7 mouse cellular contexts compared by ENCODE assay signal in genomic region chr3:104059001-104059622, GRCm38 (mm10).
DNase-seq lines count a peak whose midpoint lies in the region; ATAC-seq and TF ChIP-seq lines count a peak whose summit lies in the region.

No protein-coding gene starts in this region.

- H3K9me3 ChIP-seq in forebrain, embryonic 10.5 days, result no peaks in the 10 kb centered on the region
- no peaks in the 10 kb centered on the region for H3K9me3 ChIP-seq in neural tube, embryonic 15.5 days (replicated peaks)

- peak; percentile 34 to 72 for DNase-seq in cerebellum, adult 2 months
- peak; percentile 26 for DNase-seq in forebrain, embryonic 10.5 days (ENCODE audit: extremely low spot score, low spot score)
- DNase-seq in layer of hippocampus, adult 9-10 months (ENCODE audit: low spot score), result peak; percentile 22
- DNase-seq in yolk sac, embryonic 10.5 days (ENCODE audit: low spot score), result no peak
- no peak for DNase-seq in spleen, postnatal 36 days (ENCODE audit: low spot score in 2 of 2)
- no peak for DNase-seq in adrenal gland, postnatal 4 days (ENCODE audit: low spot score in 2 of 2)

- no peak overlapping the region for H3K9ac ChIP-seq in neural tube, embryonic 15.5 days (replicated peaks)

- WGBS in cerebellum, adult 2 months, result 9% methylated on average over 6 of the region's 6 CpGs
- WGBS in forebrain, embryonic 10.5 days, result 47% methylated on average over 6 of the region's 6 CpGs
- WGBS in neural tube, embryonic 15.5 days, result 14% methylated on average over 6 of the region's 6 CpGs

- no peak overlapping the region for H3K4me2 ChIP-seq in neural tube, embryonic 15.5 days

- H3K4me3 ChIP-seq in cerebellum, adult 2 months (replicated peaks; ENCODE audit: insufficient read depth, low read depth, low read length), result no peak overlapping the region
- no peak overlapping the region for H3K4me3 ChIP-seq in forebrain, embryonic 10.5 days
- H3K4me3 ChIP-seq in neural tube, embryonic 15.5 days (replicated peaks), result no peak overlapping the region

- TF ChIP-seq POLR2A in cerebellum, adult 2 months (IDR thresholded peaks at IDR 0.05; ENCODE audit: borderline replicate concordance, insufficient read depth, low read length), result no peak

- H3K36me3 ChIP-seq in forebrain, embryonic 10.5 days (replicated peaks), result 0 out of 2 replicates have a peak, but pooled peaks cover 7% of the 10 kb centered on the region
- no peaks in the 10 kb centered on the region for H3K36me3 ChIP-seq in neural tube, embryonic 15.5 days

- H3K4me1 ChIP-seq in cerebellum, adult 2 months (ENCODE audit: control insufficient read depth, insufficient read depth, low read length), result peaks cover 3% of the 10 kb centered on the region; the same call in 1 of the 2 replicates
- H3K4me1 ChIP-seq in forebrain, embryonic 10.5 days, result peaks cover 19% of the 10 kb centered on the region
- peaks cover 5% of the 10 kb centered on the region for H3K4me1 ChIP-seq in neural tube, embryonic 15.5 days

- no peak for TF ChIP-seq CTCF in cerebellum, adult 2 months (IDR thresholded peaks at IDR 0.05; ENCODE audit: borderline replicate concordance, insufficient read depth, low read depth, low read length)

- ATAC-seq in neural tube, embryonic 15.5 days (ENCODE audit: low FRiP score), result peak; percentile 66; the same call in 1 of the 2 replicates

- H3K27ac ChIP-seq in cerebellum, adult 2 months (ENCODE audit: insufficient read depth, low read length), result peak overlapping the region; percentile 28; the same call in 1 of the 2 replicates
- H3K27ac ChIP-seq in forebrain, embryonic 10.5 days, result no peak overlapping the region
- H3K27ac ChIP-seq in neural tube, embryonic 15.5 days (replicated peaks), result no peak overlapping the region

- no peaks in the 10 kb centered on the region for H3K27me3 ChIP-seq in cerebellum, adult 2 months (ENCODE audit: control insufficient read depth, insufficient read depth, low read length)
- no peaks in the 10 kb centered on the region for H3K27me3 ChIP-seq in forebrain, embryonic 10.5 days (ENCODE audit: poor library complexity, severe bottlenecking)
- no peaks in the 10 kb centered on the region for H3K27me3 ChIP-seq in neural tube, embryonic 15.5 days (replicated peaks)

Comparison
In these comparisons a context has a peak if more than half of its experiments do, and no peak if none do; other contexts are left out.
1. DNase-seq: peak in cerebellum, adult 2 months (2 of 2), forebrain, embryonic 10.5 days (single experiment) and layer of hippocampus, adult 9-10 months (single experiment); none in yolk sac, embryonic 10.5 days (single experiment), spleen, postnatal 36 days (0 of 2) and adrenal gland, postnatal 4 days (0 of 2).